Mouse (Mus musculus): ENCODE results near the gene Ssu2. TPM values are rescaled to one million over a fixed set of nuclear protein-coding genes. Genes with fewer than 3 reads are reported as not detected.

Ssu2 gene
- polyA plus RNA-seq, 1 experiment from 2014 or later: not detected

Other genes with a start within 250 kb of the Ssu2 start
- 3.4 and 3.9 TPM in 2 replicates for gene Lmcd1, start 114.3 kb downstream of the Ssu2 start, polyA plus RNA-seq (2014; fragmentation: Nextera tagmentation; extraction: Ambion mirVana)
- gene Cav3, start 71.5 kb upstream of the Ssu2 start, polyA plus RNA-seq (2014; fragmentation: Nextera tagmentation; extraction: Ambion mirVana): 0.24 TPM in 1 of 2 replicates, not detected in the other
- 0.12 and 0.13 TPM in 2 replicates for gene Oxtr, start 101.9 kb upstream of the Ssu2 start, polyA plus RNA-seq (2014; fragmentation: Nextera tagmentation; extraction: Ambion mirVana)